Mouse (Mus musculus) embryonic facial prominence, embryonic 10.5 days (tissue): ENCODE measurements around the gene Zcchc14. TPM values are rescaled to one million over a fixed set of nuclear protein-coding genes. Genes with fewer than 3 reads are reported as not detected.
"Not testable (repeated sequence)": the region's sequence is repeated elsewhere in the genome, so short reads cannot be mapped to it uniquely, and the experiment has no call there.

ENCODE experiments used
- DNase-seq: peaks from one replicate; pipeline ENCODE4 v3.0.0-alpha.2; 2017; ENCODE audit warnings: low spot score
- H3K27ac ChIP-seq: fragments of 300-500 bp; sonication (generic); replicated peaks from 2 replicates; pipeline ENCODE4 v1.5.1; 2016; ENCODE audit warnings: mild to moderate bottlenecking
- H3K27me3 ChIP-seq: fragments of 300-500 bp; sonication (generic); replicated peaks from 2 replicates; pipeline ENCODE4 v1.6.1; 2016; ENCODE audit warnings: low read depth, mild to moderate bottlenecking; ENCODE audit not compliant: poor library complexity, severe bottlenecking
- H3K36me3 ChIP-seq: fragments of 300-500 bp; sonication (generic); replicated peaks from 2 replicates; pipeline ENCODE4 v1.6.1; 2016; ENCODE audit warnings: mild to moderate bottlenecking, moderate library complexity
- H3K4me1 ChIP-seq: fragments of 300-500 bp; sonication (generic); 2 replicates; pipeline ENCODE4 v1.6.1; 2016
- H3K4me3 ChIP-seq: fragments of 300-500 bp; sonication (generic); 2 replicates; pipeline ENCODE4 v1.5.1; 2016; ENCODE audit warnings: mild to moderate bottlenecking, moderate library complexity
- H3K9me3 ChIP-seq: fragments of 300-500 bp; sonication (generic); 2 replicates; pipeline ENCODE4 v1.6.1; 2016; ENCODE audit warnings: mild to moderate bottlenecking
- WGBS: fragments of 180-500 bp; shearing (Covaris S2); methylation state at CpG from one replicate; pipeline ENCODE4 v1.1.7; 2016; 5-methylcytosine and 5-hydroxymethylcytosine counted together
- polyA plus RNA-seq: library from polyadenylated mRNA; unstranded; fragments of >200 nt; fragmentation: Nextera tagmentation; extraction: Ambion mirVana; gene quantifications from 2 replicates; pipeline ENCODE4 v1.2.1, GENCODE M21; 2016

The Zcchc14 gene
- polyA plus RNA-seq, 1 experiment from 2014 or later: 17.3 TPM

- 87% methylated on average over 4 of the region's 4 CpGs for WGBS
- no peaks in the 10 kb centered on the region for H3K9me3 ChIP-seq
- peaks cover 6% of the 10 kb centered on the region for H3K4me1 ChIP-seq
- H3K4me3 ChIP-seq: no peak overlapping the region
- no peak for DNase-seq
- H3K27me3 ChIP-seq: no peaks in the 10 kb centered on the region
- no peaks in the 10 kb centered on the region for H3K36me3 ChIP-seq
- no peak overlapping the region for H3K27ac ChIP-seq
Measured at GRCm38 (mm10) chr8:121680896-121681295, 28.2 kb upstream of the Zcchc14 start.

DNA sequence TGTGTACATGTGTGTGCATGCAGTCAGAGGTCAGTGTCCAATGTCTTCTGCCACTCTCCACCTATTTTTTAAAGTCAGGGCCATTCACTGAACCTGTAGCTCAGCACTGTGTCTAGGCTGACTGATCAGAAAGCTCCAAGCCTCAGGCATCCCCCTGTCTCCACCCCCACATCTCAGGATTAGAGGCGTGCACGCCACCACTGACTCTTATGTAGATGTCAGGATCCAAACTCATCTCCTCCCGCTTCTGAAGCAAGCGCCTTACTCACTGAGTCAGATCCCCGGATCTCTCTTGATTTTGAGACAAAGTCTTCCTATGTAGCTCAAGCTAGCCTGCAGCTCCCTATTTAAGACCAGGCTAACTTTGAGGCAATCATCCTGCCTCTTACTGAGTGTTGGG is 26.0 kb upstream of the Zcchc14 start:
- Histone ChIP-seq H3K4me3 (no peak overlapping the region), H3K9me3 (no peaks in the 10 kb centered on the region), H3K27me3 (no peaks in the 10 kb centered on the region), H3K36me3 (no peaks in the 10 kb centered on the region), H3K4me1 (peaks cover 7% of the 10 kb centered on the region), H3K27ac (no peak overlapping the region)
- 60% methylated on average over 5 of the region's 5 CpGs for WGBS
- DNase-seq: no peak

- DNase-seq: no peak
- 55% methylated on average over 20 of the region's 20 CpGs for WGBS
- no peak overlapping the region for H3K27ac ChIP-seq
- H3K9me3 ChIP-seq: no peaks in the 10 kb centered on the region
- peaks cover 12% of the 10 kb centered on the region for H3K4me1 ChIP-seq
- H3K36me3 ChIP-seq: no peaks in the 10 kb centered on the region
- no peak overlapping the region for H3K4me3 ChIP-seq
- no peaks in the 10 kb centered on the region for H3K27me3 ChIP-seq
Measured at GRCm38 (mm10) chr8:121675701-121676100, 23.0 kb upstream of the Zcchc14 start.

DNA sequence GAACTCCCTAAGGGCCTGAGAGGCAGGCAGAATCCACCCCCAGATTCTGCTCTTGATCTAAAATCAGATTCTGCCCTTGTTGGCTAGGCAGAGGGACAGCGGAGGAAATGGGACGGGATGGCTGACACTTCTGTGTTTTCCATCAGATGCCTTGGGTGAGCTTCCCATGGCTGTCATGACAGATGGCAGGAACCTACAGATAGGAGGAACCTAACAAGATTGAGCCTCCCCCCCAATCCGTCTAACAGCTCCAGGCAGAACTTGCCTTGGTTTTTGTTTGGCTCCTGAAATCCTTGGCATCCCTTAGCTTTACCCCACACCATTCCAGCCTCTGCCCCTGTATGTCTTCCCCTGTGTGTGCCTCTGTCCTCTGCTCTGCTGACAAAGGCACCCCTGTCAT is 22.5 kb upstream of the Zcchc14 start:
- no peak overlapping the region for H3K27ac ChIP-seq
- H3K4me3 ChIP-seq: no peak overlapping the region
- WGBS: 79% methylated on average over 3 of the region's 3 CpGs
- no peaks in the 10 kb centered on the region for H3K27me3 ChIP-seq
- no peaks in the 10 kb centered on the region for H3K9me3 ChIP-seq
- no peak for DNase-seq
- H3K36me3 ChIP-seq: no peaks in the 10 kb centered on the region
- peaks cover 12% of the 10 kb centered on the region for H3K4me1 ChIP-seq

DNA sequence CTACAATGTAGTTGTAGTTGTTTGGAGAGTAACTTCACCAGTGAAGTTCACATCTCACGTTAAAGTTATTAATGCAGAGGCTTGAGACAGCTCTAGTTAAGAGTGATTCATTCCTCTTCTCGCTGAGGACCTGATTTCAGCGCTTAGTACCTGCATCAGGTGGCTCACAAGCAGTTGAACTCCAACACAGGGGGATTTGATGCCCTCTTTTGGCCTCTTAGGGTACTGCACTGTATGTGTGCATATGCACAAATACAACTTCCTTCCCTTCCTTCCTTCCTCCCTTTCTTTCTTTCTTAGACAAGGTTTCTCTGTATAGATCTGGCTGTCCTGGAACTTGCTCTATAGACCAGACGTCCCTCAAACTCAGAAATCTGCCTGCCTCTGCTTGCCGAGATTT is 21.8 kb upstream of the Zcchc14 start:
- H3K27me3 ChIP-seq: no peaks in the 10 kb centered on the region
- 58% methylated on average over 5 of the region's 5 CpGs for WGBS
- peaks cover 14% of the 10 kb centered on the region for H3K4me1 ChIP-seq
- no peak overlapping the region for H3K27ac ChIP-seq
- no peaks in the 10 kb centered on the region for H3K9me3 ChIP-seq
- no peak overlapping the region for H3K4me3 ChIP-seq
- DNase-seq: no peak
- no peaks in the 10 kb centered on the region for H3K36me3 ChIP-seq

DNA sequence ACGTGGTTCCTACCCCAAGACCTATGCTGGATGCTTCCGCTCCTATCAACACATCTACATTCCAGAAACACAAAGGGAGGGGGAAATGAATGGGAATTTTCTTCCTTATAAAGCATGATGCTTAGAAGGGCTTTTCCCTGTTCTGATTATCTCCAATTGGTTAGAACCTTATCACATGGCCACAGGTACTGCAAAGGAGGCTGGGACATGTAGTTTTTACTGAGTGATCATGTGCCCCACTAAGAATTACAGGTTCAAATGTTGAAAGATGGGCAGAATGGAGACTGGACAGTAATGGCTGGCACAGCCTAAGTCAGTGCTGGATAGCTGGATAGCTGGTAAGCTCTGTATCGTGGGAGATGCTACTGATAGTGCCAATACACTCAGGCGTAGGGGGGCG is 21.2 kb upstream of the Zcchc14 start:
- no peak for DNase-seq
- WGBS: 79% methylated on average over 5 of the region's 5 CpGs

GRCm38 (mm10) chr8:121673153-121673552 is 20.5 kb upstream of the Zcchc14 start:
- Histone ChIP-seq H3K36me3 (no peaks in the 10 kb centered on the region), H3K4me1 (peaks cover 27% of the 10 kb centered on the region), H3K4me3 (no peak overlapping the region), H3K27ac (no peak overlapping the region), H3K9me3 (no peaks in the 10 kb centered on the region), H3K27me3 (no peaks in the 10 kb centered on the region; the same call in 1 of the 2 replicates)
- DNase-seq: no peak
- 73% methylated on average over 4 of the region's 4 CpGs for WGBS

More for the DNA sequence above, 21.2 kb upstream of the Zcchc14 start:
- Histone ChIP-seq H3K4me1 (peaks cover 20% of the 10 kb centered on the region), H3K9me3 (no peaks in the 10 kb centered on the region), H3K27ac (no peak overlapping the region), H3K36me3 (no peaks in the 10 kb centered on the region), H3K27me3 (no peaks in the 10 kb centered on the region), H3K4me3 (no peak overlapping the region)

DNA sequence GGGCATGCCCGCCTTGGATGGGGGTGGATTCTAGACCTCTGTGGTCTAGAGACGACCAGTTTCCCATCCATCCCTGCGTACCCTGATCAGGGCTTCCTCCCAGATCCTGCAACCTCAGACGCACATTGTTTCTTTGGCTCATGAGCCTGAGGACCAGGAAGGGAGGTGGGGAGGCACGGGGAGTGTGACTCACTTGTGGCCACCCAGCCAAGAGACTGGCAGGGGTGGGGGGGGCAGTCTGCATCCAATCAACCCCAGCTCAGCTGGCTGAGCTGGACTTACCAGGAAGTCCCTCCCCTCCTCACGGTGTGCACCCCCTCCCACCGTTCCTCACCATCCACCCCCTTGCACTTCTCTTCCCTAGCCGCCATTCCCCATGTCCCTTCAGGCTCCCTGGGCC is 16.5 kb upstream of the Zcchc14 start:
- Histone ChIP-seq H3K27me3 (no peaks in the 10 kb centered on the region; the same call in 1 of the 2 replicates), H3K4me1 (peaks cover 40% of the 10 kb centered on the region), H3K4me3 (0 out of 2 replicates have a peak overlapping the region, but pooled peaks have one; percentile 15), H3K9me3 (no peaks in the 10 kb centered on the region), H3K27ac (peak overlapping the region; percentile 70), H3K36me3 (no peaks in the 10 kb centered on the region)
- peak; percentile 70 for DNase-seq
- WGBS: 9% methylated on average over 8 of the region's 8 CpGs

DNA sequence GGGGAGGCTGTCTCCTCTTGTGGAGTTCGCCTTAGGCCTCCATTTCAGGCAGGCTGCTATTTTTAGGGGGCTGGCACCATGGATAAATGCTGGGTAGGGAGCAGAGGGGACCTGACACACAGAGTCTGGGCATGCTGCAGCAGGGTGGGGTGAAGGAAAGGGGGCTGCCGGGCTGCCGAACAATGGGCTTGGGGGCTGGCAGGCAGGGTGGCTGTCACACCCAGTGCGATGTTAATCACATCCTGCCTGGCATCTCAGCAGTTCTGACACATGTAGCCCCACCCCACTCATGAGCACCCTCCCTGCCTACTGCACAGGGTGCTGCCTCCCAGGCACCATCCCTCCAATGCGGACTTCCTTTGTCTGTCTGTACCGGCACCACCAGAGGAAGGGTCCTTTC is 15.9 kb upstream of the Zcchc14 start:
- H3K27ac ChIP-seq: peak overlapping the region; percentile 70
- H3K4me1 ChIP-seq: peaks cover 42% of the 10 kb centered on the region
- H3K4me3 ChIP-seq: no peak overlapping the region
- H3K27me3 ChIP-seq: no peaks in the 10 kb centered on the region; the same call in 1 of the 2 replicates
- 41% methylated on average over 6 of the region's 6 CpGs for WGBS
- no peaks in the 10 kb centered on the region for H3K9me3 ChIP-seq
- no peaks in the 10 kb centered on the region for H3K36me3 ChIP-seq
- DNase-seq: no peak

GRCm38 (mm10) chr8:121667936-121668500 is 15.3 kb upstream of the Zcchc14 start:
- not testable (repeated sequence) for H3K4me3 ChIP-seq, DNase-seq, H3K27me3 ChIP-seq, H3K9me3 ChIP-seq, H3K36me3 ChIP-seq
- WGBS: 75% methylated on average over 9 of the region's 9 CpGs
- Histone ChIP-seq H3K4me1 (peaks cover 40% of the 10 kb centered on the region), H3K27ac (peak overlapping the region; percentile 70)

- peak overlapping the region; percentile 48 for H3K4me3 ChIP-seq
- H3K27ac ChIP-seq: peak overlapping the region; percentile 82
- DNase-seq: peak; percentile 85
- no peaks in the 10 kb centered on the region for H3K36me3 ChIP-seq
- H3K9me3 ChIP-seq: no peaks in the 10 kb centered on the region
- peaks cover 37% of the 10 kb centered on the region for H3K4me1 ChIP-seq
- WGBS: 7% methylated on average over 16 of the region's 16 CpGs
- no peaks in the 10 kb centered on the region; the same call in 1 of the 2 replicates for H3K27me3 ChIP-seq
Measured at GRCm38 (mm10) chr8:121665329-121665728, 12.6 kb upstream of the Zcchc14 start.

GRCm38 (mm10) chr8:121663101-121663500 is 10.4 kb upstream of the Zcchc14 start:
- Histone ChIP-seq H3K27ac (no peak overlapping the region), H3K27me3 (no peaks in the 10 kb centered on the region), H3K9me3 (no peaks in the 10 kb centered on the region), H3K4me3 (no peak overlapping the region), H3K4me1 (peaks cover 21% of the 10 kb centered on the region), H3K36me3 (no peaks in the 10 kb centered on the region)
- no peak for DNase-seq
- 96% methylated on average over 12 of the region's 12 CpGs for WGBS

DNA sequence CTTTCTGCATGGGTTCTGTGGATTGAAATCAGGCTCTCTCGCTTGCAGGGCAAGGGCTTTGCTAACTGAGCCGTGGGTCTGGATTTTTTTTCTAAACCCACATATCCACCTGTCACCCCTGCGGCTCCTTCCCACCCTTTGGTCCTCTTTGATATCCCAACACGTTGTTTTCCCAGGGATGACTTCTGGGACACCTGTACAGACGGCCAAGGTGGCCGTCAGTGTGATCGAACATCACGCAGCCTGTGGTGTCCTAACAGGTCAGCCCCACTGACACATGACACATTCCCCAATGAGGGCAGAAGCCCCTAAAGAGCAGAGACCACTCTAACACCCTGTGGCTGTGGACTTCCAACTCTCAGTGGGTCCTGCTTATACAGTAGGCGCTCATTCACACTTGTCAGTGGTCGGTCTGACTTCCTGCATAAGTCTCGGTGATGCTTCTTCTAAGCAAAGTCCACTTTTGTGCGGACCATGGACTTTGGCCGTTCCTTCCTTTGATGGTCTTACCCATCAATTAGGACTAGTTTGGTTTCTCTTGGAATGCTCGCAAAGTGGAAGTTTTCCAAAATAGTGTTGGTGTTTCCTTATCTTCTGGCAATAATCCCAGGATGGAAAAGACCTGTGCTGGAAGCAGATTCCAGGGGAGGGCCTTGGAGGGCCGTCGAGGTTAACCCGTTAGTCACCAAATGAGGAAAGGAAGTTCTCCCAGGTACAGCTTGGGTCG is 9.1 kb upstream of the Zcchc14 start:
- H3K4me3 ChIP-seq: no peak overlapping the region
- DNase-seq: no peak
- H3K36me3 ChIP-seq: no peaks in the 10 kb centered on the region
- H3K4me1 ChIP-seq: peaks cover 21% of the 10 kb centered on the region
- H3K27me3 ChIP-seq: no peaks in the 10 kb centered on the region
- H3K27ac ChIP-seq: no peak overlapping the region
- 86% methylated on average over 18 of the region's 18 CpGs for WGBS
- no peaks in the 10 kb centered on the region for H3K9me3 ChIP-seq
